Mouse (Mus musculus) gastrocnemius, adult 2 months (tissue): ENCODE data around the gene Fstl1. TPM values are rescaled to one million over a fixed set of nuclear protein-coding genes. Genes with fewer than 3 reads are reported as not detected.

ENCODE experiments used
- DNase-seq: peaks from one replicate; pipeline ENCODE4 v3.0.0; 2022
- H3K27ac ChIP-seq: fragments of 200-600 bp; 2 replicates; pipeline ENCODE4 v1.8.1; 2022; ENCODE audit warnings: mild to moderate bottlenecking
- H3K4me3 ChIP-seq: fragments of 200-600 bp; 2 replicates; pipeline ENCODE4 v1.8.1; 2022; ENCODE audit warnings: mild to moderate bottlenecking, moderate library complexity
- CTCF ChIP-seq: fragments of 200-600 bp; IDR thresholded peaks from 2 replicates; pipeline ENCODE4 v1.8.1; 2022; ENCODE audit warnings: antibody characterized with exemption, mild to moderate bottlenecking, moderate library complexity
- intact Hi-C: fragments of 180-260 bp; cut with DNase I; formaldehyde crosslinking; loops from one replicate; pipeline ENCODE4 v1.15.1; 2025
- total RNA-seq, 2 experiments: library from RNA; stranded (reverse); gene quantifications; 2 replicates each; pipeline ENCODE4 v1.2.3; 2021

Fstl1 gene
- total RNA-seq, 2 experiments from 2014 or later = 30.2 to 54.1 TPM

- no peak overlapping the region for H3K4me3 ChIP-seq
- intact Hi-C loops = loop anchor here (5.0 kb wide), 2 partner anchors 125 to 135 kb away; no protein-coding TSS in a partner anchor
- DNase-seq = no peak
- TF ChIP-seq CTCF = peak; percentile 47
- peak overlapping the region; percentile 75 for H3K27ac ChIP-seq
Measured at GRCm38 (mm10) chr16:37812474-37812886, 35.8 kb downstream of the Fstl1 start.

- TF ChIP-seq CTCF = no peak
- intact Hi-C loops = loop anchor here (5.0 kb wide), 2 partner anchors 127 to 133 kb away; no protein-coding TSS in a partner anchor
- Histone ChIP-seq H3K27ac (peak overlapping the region; percentile 75), H3K4me3 (peak overlapping the region; percentile 13; the same call in 1 of the 2 replicates)
- no peak for DNase-seq
Measured at GRCm38 (mm10) chr16:37813691-37814382, 37.2 kb downstream of the Fstl1 start.

GRCm38 (mm10) chr16:37814383-37814971 lies 37.8 kb downstream of the Fstl1 start:
- intact Hi-C loops = loop anchor here (5.0 kb wide), 2 partner anchors 127 to 133 kb away; no protein-coding TSS in a partner anchor

GRCm38 (mm10) chr16:37817986-37818385 lies 41.3 kb downstream of the Fstl1 start:
- no peak overlapping the region for H3K27ac ChIP-seq
- intact Hi-C loops = loop anchor here (5.0 kb wide), 1 partner anchor 49 kb away; the partner anchor contains the start of gene Lrrc58

More at GRCm38 (mm10) chr16:37814383-37814971, 37.8 kb downstream of the Fstl1 start:
- DNase-seq = peak; percentile 73
- Histone ChIP-seq H3K27ac (peak overlapping the region; percentile 75), H3K4me3 (peak overlapping the region; percentile 30; the same call in 1 of the 2 replicates)
- peak; percentile 50 for TF ChIP-seq CTCF

GRCm38 (mm10) chr16:37823949-37824348 lies 47.3 kb downstream of the Fstl1 start:
- intact Hi-C loops = no loop called here
- Histone ChIP-seq H3K27ac (no peak overlapping the region), H3K4me3 (no peak overlapping the region)
- no peak for DNase-seq
- TF ChIP-seq CTCF = no peak

More at GRCm38 (mm10) chr16:37817986-37818385, 41.3 kb downstream of the Fstl1 start:
- no peak overlapping the region for H3K4me3 ChIP-seq
- TF ChIP-seq CTCF = no peak
- no peak for DNase-seq

GRCm38 (mm10) chr16:37824778-37825505 lies 48.3 kb downstream of the Fstl1 start:
- intact Hi-C loops = no loop called here
- DNase-seq = no peak
- H3K4me3 ChIP-seq = no peak overlapping the region
- H3K27ac ChIP-seq = no peak overlapping the region
- TF ChIP-seq CTCF = no peak

- Histone ChIP-seq H3K27ac (no peak overlapping the region), H3K4me3 (no peak overlapping the region)
- DNase-seq = no peak
- TF ChIP-seq CTCF = no peak
- intact Hi-C loops = no loop called here
Measured at GRCm38 (mm10) chr16:37826286-37826685, 49.6 kb downstream of the Fstl1 start.

GRCm38 (mm10) chr16:37831041-37831440 lies 54.4 kb downstream of the Fstl1 start:
- H3K27ac ChIP-seq = no peak overlapping the region; the same call in 1 of the 2 replicates
- DNase-seq = peak; percentile 32
- H3K4me3 ChIP-seq = no peak overlapping the region
- intact Hi-C loops = no loop called here
- peak; percentile 6; the same call in 1 of the 2 replicates for TF ChIP-seq CTCF

GRCm38 (mm10) chr16:37837571-37837970 lies 60.9 kb downstream of the Fstl1 start:
- TF ChIP-seq CTCF = no peak
- intact Hi-C loops = no loop called here
- no peak for DNase-seq
- Histone ChIP-seq H3K4me3 (no peak overlapping the region), H3K27ac (no peak overlapping the region)

GRCm38 (mm10) chr16:37842439-37842838 lies 65.8 kb downstream of the Fstl1 start:
- H3K4me3 ChIP-seq = no peak overlapping the region
- intact Hi-C loops = no loop called here
- TF ChIP-seq CTCF = no peak
- no peak overlapping the region for H3K27ac ChIP-seq
- no peak for DNase-seq

- no peak overlapping the region for H3K4me3 ChIP-seq
- intact Hi-C loops = no loop called here
- no peak for DNase-seq
- no peak for TF ChIP-seq CTCF
- no peak overlapping the region for H3K27ac ChIP-seq
Measured at GRCm38 (mm10) chr16:37843740-37844139, 67.1 kb downstream of the Fstl1 start.

GRCm38 (mm10) chr16:37845202-37845925 lies 68.7 kb downstream of the Fstl1 start:
- DNase-seq = no peak
- Histone ChIP-seq H3K27ac (no peak overlapping the region), H3K4me3 (no peak overlapping the region)
- intact Hi-C loops = no loop called here
- no peak for TF ChIP-seq CTCF
